Mouse (Mus musculus) Patski (cell line): ENCODE results near the gene Gldn. TPM values are rescaled to one million over a fixed set of nuclear protein-coding genes. Genes with fewer than 3 reads are reported as not detected.

Experiments used
- ATAC-seq: fragments of 100-300 bp; one replicate; pipeline ENCODE4 v1.8.0; 2021
- CTCF ChIA-PET: fragments of 350-600 bp; sonication (Branson Sonifier 250); formaldehyde crosslinking; loops from one replicate; lab custom pipeline; 2022; ENCODE audit warnings: inconsistent platforms; lab: Charles Lee
- POLR2A ChIA-PET: fragments of 350-600 bp; sonication (Branson Sonifier 250); formaldehyde crosslinking; loops from one replicate; lab custom pipeline; 2022; ENCODE audit warnings: antibody characterized with exemption, inconsistent platforms; lab: Charles Lee
- DNase-seq: peaks from one replicate; pipeline ENCODE4 v3.0.0-alpha.2; 2011; ENCODE audit warnings: low read depth, low spot score
- H3K27me3 ChIP-seq: fragments of 371-371 bp; one replicate; pipeline ENCODE4 v1.5.1; 2021
- CTCF ChIP-seq: fragments of 100-300 bp; IDR thresholded peaks from one replicate; pipeline ENCODE4 v1.5.1; 2021
- in situ Hi-C: fragments of 300-500 bp; cut with MboI; formaldehyde crosslinking; loops from 3 replicates; pipeline ENCODE4 v1.11.1; 2018; ENCODE audit warnings: low pct_unique_long_range_greater_than_20kb, mixed read lengths
- polyA plus RNA-seq: library from polyadenylated mRNA; unstranded; gene quantifications from one replicate; pipeline ENCODE4 v1.2.3, GENCODE M21; 2021

Gldn gene
- polyA plus RNA-seq, 1 experiment from 2014 or later, result 0.03 TPM

DNA sequence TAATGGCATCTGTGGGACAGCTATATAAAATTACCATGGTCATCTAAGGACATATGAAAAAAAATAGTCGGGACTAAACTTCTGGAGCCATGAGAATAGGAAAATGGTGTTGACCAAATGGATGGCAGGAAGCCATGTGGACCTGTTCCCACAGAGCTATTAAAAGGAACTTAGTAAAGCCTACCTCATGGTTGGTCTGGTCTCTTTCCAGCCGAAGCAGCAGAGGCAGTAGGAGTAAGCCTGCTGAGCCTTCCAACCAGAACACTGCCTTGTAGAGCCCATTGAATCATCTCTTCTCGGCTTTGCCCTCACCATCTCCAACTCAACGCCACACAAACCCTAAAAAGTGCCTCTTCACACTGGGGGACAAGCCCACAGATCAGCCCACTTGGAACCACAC lies 15.0 kb downstream of the Gldn start:
- no peak for TF ChIP-seq CTCF
- peaks cover 50% of the 10 kb centered on the region for H3K27me3 ChIP-seq
- ATAC-seq (no peak), DNase-seq (no peak)
- in situ Hi-C loops, result no loop called here
- ChIA-PET POLR2A (interaction anchor here (0.6 kb wide), 1 partner anchor 73 kb away, joined by 3 read pairs; no protein-coding TSS in a partner anchor), CTCF (interaction anchor here (0.8 to 2.3 kb wide), 3 partner anchors 11 to 22 kb away, joined by 3 to 8 read pairs (median 5); no protein-coding TSS in a partner anchor)

DNA sequence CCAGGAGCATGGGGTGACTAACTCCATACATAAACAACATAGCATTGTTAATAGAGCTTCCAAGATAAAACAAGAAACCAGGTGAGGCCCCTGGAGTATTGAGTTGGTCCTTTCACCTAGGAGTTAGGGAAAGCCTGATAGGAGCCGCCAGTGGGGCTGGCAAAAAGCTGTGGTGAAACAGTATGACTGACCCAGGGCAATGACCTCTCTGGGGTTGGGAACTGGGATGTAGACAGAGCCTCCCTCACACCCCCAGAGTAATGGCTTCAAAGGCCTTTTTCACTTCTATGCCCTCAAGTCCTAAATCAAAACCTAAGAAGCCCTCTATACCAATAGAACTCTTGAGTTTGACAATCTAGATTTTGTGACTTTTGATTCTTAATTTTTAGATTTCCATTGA lies 21.9 kb downstream of the Gldn start:
- ChIA-PET CTCF (no interaction called here), POLR2A (no interaction called here)
- H3K27me3 ChIP-seq, result peaks cover 22% of the 10 kb centered on the region
- DNase-seq (no peak), ATAC-seq (no peak)
- no peak for TF ChIP-seq CTCF
- in situ Hi-C loops, result no loop called here

DNA sequence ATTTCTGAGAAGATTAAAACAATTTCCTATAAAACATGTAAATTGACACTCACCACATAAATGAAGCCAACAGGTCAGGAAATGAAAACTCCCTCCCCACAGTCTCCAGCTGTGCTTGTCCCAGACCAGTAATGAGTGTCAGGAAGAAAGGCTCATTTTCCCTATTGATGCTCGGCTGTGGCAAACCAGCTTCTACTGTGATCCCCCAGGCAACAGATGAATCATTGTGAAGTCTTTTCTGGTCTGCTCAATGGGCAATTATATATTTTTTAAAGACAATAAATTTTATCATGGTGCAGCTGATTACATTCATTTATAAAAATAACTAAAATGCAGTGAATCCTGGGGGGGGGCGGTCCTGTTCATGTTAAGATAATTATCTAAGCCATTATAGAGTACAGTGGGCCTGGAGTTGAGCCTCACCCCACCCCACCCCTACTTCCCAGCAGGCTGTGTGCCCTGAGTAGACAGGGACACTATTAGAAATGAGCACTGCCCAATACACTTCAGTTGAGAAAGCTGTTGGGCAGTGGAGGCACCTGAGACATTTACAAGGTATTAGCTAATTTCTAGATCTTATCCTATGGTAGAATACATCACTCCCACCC lies 22.6 kb downstream of the Gldn start:
- no peak for ATAC-seq
- POLR2A ChIA-PET, result no interaction called here

DNA sequence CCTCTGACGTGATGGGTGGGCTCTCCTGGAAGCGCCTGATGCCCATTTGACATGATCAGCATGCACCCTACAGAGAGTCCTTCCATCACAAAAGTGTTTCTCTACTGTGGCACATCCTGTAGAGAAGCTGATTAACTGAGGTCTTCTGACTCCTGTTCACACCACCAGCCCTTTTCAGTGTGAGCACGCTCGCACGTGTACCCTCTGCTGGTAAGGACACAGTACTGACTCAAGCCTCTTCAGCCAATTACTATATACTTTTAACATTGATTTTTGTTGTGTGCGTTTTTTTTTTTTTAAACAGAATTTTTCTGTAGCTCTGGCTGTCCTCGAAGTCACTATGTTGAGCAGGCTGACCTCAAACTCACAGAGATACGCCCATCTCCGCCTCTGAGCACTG lies 30.1 kb downstream of the Gldn start:
- ATAC-seq (no peak), DNase-seq (no peak)
- peaks cover 52% of the 10 kb centered on the region for H3K27me3 ChIP-seq
- no peak for TF ChIP-seq CTCF
- ChIA-PET POLR2A (no interaction called here), CTCF (no interaction called here)
- in situ Hi-C loops, result no loop called here

More for the DNA sequence above, 22.6 kb downstream of the Gldn start:
- in situ Hi-C loops, result no loop called here
- no peak for TF ChIP-seq CTCF
- no peak for DNase-seq
- H3K27me3 ChIP-seq, result peaks cover 17% of the 10 kb centered on the region
- CTCF ChIA-PET, result no interaction called here

DNA sequence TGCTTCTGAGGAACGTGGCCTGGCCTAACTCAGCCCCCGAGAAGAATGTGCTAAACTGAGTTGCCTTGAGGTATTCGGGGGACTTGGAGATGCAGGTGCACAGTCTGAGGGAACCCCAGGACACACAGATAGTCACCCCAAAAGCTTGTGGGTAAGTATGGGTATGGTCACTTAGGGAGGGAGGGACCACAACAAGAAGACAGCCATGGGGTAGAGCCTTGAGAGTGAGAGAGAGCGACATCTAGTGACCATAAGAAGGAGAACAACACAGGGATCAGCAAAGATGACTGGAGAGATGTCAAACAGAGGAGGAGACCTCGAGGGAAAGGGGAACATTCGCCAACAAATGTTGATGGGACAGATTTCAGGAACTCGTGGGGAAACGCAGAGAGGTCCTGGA lies 37.2 kb downstream of the Gldn start:
- in situ Hi-C loops, result no loop called here
- peak; percentile 75 for ATAC-seq
- peaks cover 25% of the 10 kb centered on the region for H3K27me3 ChIP-seq
- ChIA-PET CTCF (interaction anchor here (1.1 to 1.7 kb wide), 4 partner anchors 9 to 22 kb away, joined by 3 to 5 read pairs (median 3); no protein-coding TSS in a partner anchor), POLR2A (no interaction called here)
- TF ChIP-seq CTCF, result peak; percentile 73
- DNase-seq, result no peak

DNA sequence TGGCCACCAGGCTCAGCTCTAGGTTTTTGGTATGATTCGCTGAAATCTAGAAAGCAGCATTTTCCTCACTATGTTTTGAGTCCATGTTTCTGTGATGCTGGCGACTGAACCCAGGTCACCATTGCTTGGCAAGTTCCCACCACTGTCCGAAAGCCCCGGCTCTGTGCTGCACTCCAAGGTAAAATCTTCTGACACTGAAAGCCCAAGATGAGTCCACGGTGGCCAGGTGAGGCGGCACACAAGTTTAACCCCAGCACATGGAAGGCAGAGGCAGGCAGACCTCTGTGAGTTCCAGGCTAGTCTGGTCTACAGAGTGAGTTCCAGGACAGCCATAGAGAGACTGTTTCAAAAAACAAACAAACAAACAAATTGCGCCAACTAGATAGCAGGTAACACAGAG lies 42.9 kb downstream of the Gldn start:
- ATAC-seq (no peak), DNase-seq (no peak)
- in situ Hi-C loops, result loop anchor here (25.0 kb wide), 1 partner anchor 442 kb away; no protein-coding TSS in a partner anchor
- ChIA-PET CTCF (no interaction called here), POLR2A (no interaction called here)
- no peak for TF ChIP-seq CTCF
- H3K27me3 ChIP-seq, result peaks cover 35% of the 10 kb centered on the region

DNA sequence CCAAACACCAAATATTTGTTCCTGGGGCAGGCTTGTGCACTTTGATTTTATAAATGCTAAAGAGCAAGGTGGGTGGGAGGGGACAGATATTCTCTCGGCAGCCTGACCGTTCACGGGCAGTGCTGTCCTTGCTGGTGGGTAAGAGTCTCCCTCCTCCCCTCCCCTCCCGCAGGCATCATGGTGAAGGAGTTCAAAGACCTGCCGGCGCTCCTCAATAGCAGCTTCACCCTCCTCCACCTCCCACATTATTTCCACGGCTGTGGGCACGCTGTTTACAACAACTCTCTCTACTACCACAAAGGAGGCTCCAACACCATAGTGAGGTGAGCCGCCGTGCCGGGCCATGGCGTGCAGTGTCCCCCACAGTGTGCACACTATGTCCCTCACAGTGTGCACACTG lies 49.3 kb downstream of the Gldn start:
- ATAC-seq (no peak), DNase-seq (no peak)
- ChIA-PET POLR2A (no interaction called here), CTCF (interaction anchor here (0.9 to 1.6 kb wide), 2 partner anchors 14 to 155 kb away, joined by 3 to 5 read pairs; no protein-coding TSS in a partner anchor)
- in situ Hi-C loops, result loop anchor here (5.0 to 25.0 kb wide), 4 partner anchors 48 to 448 kb away; partner anchors contain the start of gene Gldn
- H3K27me3 ChIP-seq, result peaks cover 67% of the 10 kb centered on the region
- TF ChIP-seq CTCF, result no peak

DNA sequence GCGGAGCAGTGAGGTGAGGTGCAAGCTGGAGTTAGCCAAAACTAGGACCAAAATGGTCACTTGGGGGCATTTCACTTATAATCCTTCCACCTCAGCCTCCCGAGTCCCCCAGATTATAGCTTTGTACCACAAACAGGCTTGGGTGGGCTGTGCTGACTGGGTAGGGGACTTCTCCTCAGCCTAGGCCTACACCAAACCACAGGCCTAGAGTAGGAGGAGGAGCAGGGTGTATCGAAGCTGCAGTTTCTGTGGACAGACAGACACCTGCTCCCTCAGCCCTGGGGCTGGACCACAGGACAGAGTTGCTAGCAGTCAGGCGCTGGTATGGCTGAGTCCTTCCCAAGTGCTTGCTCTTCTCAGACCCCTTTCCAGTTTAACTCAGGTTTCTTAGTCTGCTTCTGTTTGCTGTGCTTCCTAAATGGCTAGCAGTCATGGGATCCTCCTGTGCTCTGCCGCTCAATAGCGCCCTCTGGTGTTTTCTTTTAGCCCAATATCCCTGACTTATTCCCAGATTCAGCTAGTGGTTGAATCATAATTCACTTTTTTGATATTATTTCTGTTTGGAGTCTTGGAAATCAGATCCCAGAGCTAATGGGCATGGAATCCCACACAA lies 50.4 kb downstream of the Gldn start:
- POLR2A ChIA-PET, result no interaction called here
- TF ChIP-seq CTCF, result peak; percentile 81
- CTCF ChIA-PET, result interaction anchor here (0.9 to 2.2 kb wide), 6 partner anchors 13 to 343 kb away, joined by 3 to 9 read pairs (median 4); no protein-coding TSS in a partner anchor
- no peak for ATAC-seq
- no peak for DNase-seq
- peaks cover 62% of the 10 kb centered on the region for H3K27me3 ChIP-seq
- in situ Hi-C loops, result loop anchor here (5.0 to 25.0 kb wide), 4 partner anchors 49 to 449 kb away; partner anchors contain the start of gene Gldn

DNA sequence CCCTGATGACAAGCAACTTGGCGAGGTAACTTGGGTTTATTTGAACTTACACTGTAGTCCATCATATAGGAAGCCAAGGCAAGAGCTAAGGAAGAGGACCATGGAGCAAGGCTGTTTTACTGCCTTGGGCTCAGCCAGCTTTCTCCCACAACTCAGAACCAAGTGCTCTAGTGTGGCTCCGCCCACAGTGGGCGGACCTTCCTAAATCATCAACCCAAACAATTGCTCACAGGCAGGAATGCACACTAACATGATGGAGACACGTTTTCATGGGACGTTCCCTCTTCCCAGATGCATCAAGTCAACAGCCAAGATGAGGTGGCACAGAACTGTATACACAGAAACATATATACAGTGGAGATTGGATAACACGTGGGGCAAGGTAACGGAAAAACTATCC lies 55.7 kb downstream of the Gldn start:
- no peak for TF ChIP-seq CTCF
- peaks cover 36% of the 10 kb centered on the region for H3K27me3 ChIP-seq
- POLR2A ChIA-PET, result no interaction called here
- DNase-seq, result no peak
- no peak for ATAC-seq
- in situ Hi-C loops, result loop anchor here (25.0 kb wide), 1 partner anchor 455 kb away; no protein-coding TSS in a partner anchor
- CTCF ChIA-PET, result no interaction called here

DNA sequence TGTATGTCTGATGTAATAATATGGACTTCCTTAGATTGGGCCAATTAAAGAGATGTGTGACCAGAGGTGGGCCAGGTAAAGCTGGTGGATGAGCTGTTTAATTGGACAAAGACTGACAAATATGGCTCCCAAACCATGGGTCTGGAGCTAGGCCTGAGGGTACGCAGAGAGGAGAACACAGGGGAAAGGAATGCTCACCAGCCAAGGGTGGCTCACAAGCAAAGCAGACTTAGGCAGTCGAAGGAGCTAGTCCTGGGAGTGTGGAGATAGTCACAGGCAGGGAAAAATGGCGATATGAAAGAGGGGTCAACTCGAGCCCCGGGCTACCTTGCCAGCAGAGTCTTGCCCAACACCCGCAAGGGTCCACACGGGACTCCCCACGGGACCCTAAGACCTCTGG lies 70.5 kb downstream of the Gldn start:
- ATAC-seq (no peak), DNase-seq (no peak)
- POLR2A ChIA-PET, result interaction anchor here (1.7 kb wide), 1 partner anchor 9 kb away, joined by 6 read pairs; no protein-coding TSS in a partner anchor
- CTCF ChIA-PET, result interaction anchor here (1.5 kb wide), 1 partner anchor 21 kb away, joined by 3 read pairs; no protein-coding TSS in a partner anchor
- in situ Hi-C loops, result no loop called here
- no peaks in the 10 kb centered on the region for H3K27me3 ChIP-seq
- no peak for TF ChIP-seq CTCF

Other genes with a start within 250 kb of the Gldn start
- gene Tnfaip8l3, start 218.1 kb upstream of the Gldn start, polyA plus RNA-seq, result not detected
- not detected for gene Cyp19a1, start 18.4 kb upstream of the Gldn start, polyA plus RNA-seq
- 11.3 TPM for gene Dmxl2, start 215.1 kb downstream of the Gldn start, polyA plus RNA-seq